Mouse (Mus musculus) heart, adult 2 months (tissue): ENCODE data around the gene Ubtd2. TPM values are rescaled to one million over a fixed set of nuclear protein-coding genes. Genes with fewer than 3 reads are reported as not detected.

ENCODE experiments used
- DNase-seq, 2 experiments: peaks; one replicate each; pipeline ENCODE4 v3.0.0; 2021
- H3K27ac ChIP-seq: fragments of 200-600 bp; 2 replicates; pipeline ENCODE4 v1.8.1; 2022
- H3K27me3 ChIP-seq: fragments of 200-500 bp; 2 replicates; pipeline ENCODE4 v1.6.1; 2012; ENCODE audit warnings: mild to moderate bottlenecking, low read length, inconsistent platforms, mixed read lengths; ENCODE audit not compliant: control insufficient read depth, insufficient read depth
- H3K36me3 ChIP-seq: fragments of 200-500 bp; 2 replicates; pipeline ENCODE4 v1.6.1; 2012; ENCODE audit warnings: low read length, inconsistent platforms; ENCODE audit not compliant: control insufficient read depth, insufficient read depth
- H3K4me1 ChIP-seq: fragments of 200-500 bp; 2 replicates; pipeline ENCODE4 v1.6.1; 2011; ENCODE audit warnings: low read length; ENCODE audit not compliant: control insufficient read depth, insufficient read depth
- H3K4me3 ChIP-seq: fragments of 200-600 bp; 2 replicates; pipeline ENCODE4 v1.8.1; 2022
- H3K79me2 ChIP-seq: fragments of 200-500 bp; replicated peaks from 2 replicates; pipeline ENCODE4 v1.6.1; 2012; ENCODE audit warnings: mild to moderate bottlenecking, inconsistent platforms, low read length, moderate library complexity, mixed read lengths; ENCODE audit not compliant: control insufficient read depth, insufficient read depth
- H3K9ac ChIP-seq: fragments of 200-500 bp; 2 replicates; pipeline ENCODE4 v1.6.1; 2012; ENCODE audit warnings: low read depth, mild to moderate bottlenecking, control low read depth, inconsistent platforms, low read length, mixed read lengths
- CTCF ChIP-seq: fragments of 200-600 bp; IDR thresholded peaks from 2 replicates; pipeline ENCODE4 v1.8.1; 2022; ENCODE audit warnings: antibody characterized with exemption, mild to moderate bottlenecking, moderate library complexity
- EP300 ChIP-seq: fragments of 200-500 bp; IDR thresholded peaks from 2 replicates; pipeline ENCODE4 v1.6.1; 2011; ENCODE audit warnings: low read depth, low read length, control low read depth; ENCODE audit not compliant: insufficient read depth
- POLR2A ChIP-seq: fragments of 200-500 bp; IDR thresholded peaks from 2 replicates; pipeline ENCODE4 v1.6.1; 2011; ENCODE audit warnings: mild to moderate bottlenecking, low read depth, low read length, control low read depth; ENCODE audit not compliant: insufficient read depth
- WGBS: fragments of 180-500 bp; shearing (Covaris S2); methylation state at CpG from one replicate; pipeline ENCODE4 v1.1.7; 2018; 5-methylcytosine and 5-hydroxymethylcytosine counted together
- intact Hi-C: fragments of 180-260 bp; cut with DNase I; formaldehyde crosslinking; loops from one replicate; pipeline ENCODE4 v1.15.1; 2025
- polyA plus RNA-seq: library from polyadenylated mRNA; depleted of rRNA; stranded (reverse); fragments of >200 nt; gene quantifications from 2 replicates; pipeline ENCODE4 v1.2.3, GENCODE M21; 2012
- total RNA-seq, 2 experiments: library from RNA; stranded (reverse); gene quantifications; 2 replicates each; pipeline ENCODE4 v1.2.3; 2021

Gene Ubtd2
- total and polyA plus RNA-seq, 3 experiments = 4.2 to 5.1 (median 4.5) TPM

GRCm38 (mm10) chr11:32527006-32527405, 71.8 kb downstream of the Ubtd2 start:
- no peak overlapping the region for H3K9ac ChIP-seq
- no peaks in the 10 kb centered on the region for H3K36me3 ChIP-seq
- H3K4me3 ChIP-seq = no peak overlapping the region
- H3K79me2 ChIP-seq = no peaks in the 10 kb centered on the region
- no peak overlapping the region for H3K27ac ChIP-seq
- DNase-seq = peak in 1 of 2 experiments; percentile 3
- TF ChIP-seq POLR2A (no peak), EP300 (no peak), CTCF (no peak)
- H3K27me3 ChIP-seq = no peaks in the 10 kb centered on the region
- H3K4me1 ChIP-seq = peaks cover 2% of the 10 kb centered on the region
- intact Hi-C loops = no loop called here
- 88% methylated on average over 4 of the region's 4 CpGs for WGBS

GRCm38 (mm10) chr11:32530151-32530550, 75.0 kb downstream of the Ubtd2 start:
- Histone ChIP-seq H3K9ac (no peak overlapping the region), H3K4me3 (no peak overlapping the region), H3K27ac (no peak overlapping the region), H3K79me2 (no peaks in the 10 kb centered on the region), H3K4me1 (peaks cover 3% of the 10 kb centered on the region; the same call in 1 of the 2 replicates), H3K27me3 (no peaks in the 10 kb centered on the region), H3K36me3 (no peaks in the 10 kb centered on the region)
- TF ChIP-seq EP300 = no peak
- TF ChIP-seq CTCF = peak; percentile 67
- peak in 1 of 2 experiments; percentile 21 for DNase-seq
- intact Hi-C loops = loop anchor here (1.0 to 5.0 kb wide), 2 partner anchors 58 to 177 kb away; no protein-coding TSS in a partner anchor
- 82% methylated on average over 1 of the region's 1 CpGs for WGBS

- no peaks in the 10 kb centered on the region for H3K36me3 ChIP-seq
- peaks cover 4% of the 10 kb centered on the region for H3K4me1 ChIP-seq
- H3K9ac ChIP-seq = peak within 1 kb of the TSS; percentile 81
- DNase-seq = peak in 1 of 2 experiments; percentile 34
- no peaks in the 10 kb centered on the region for H3K79me2 ChIP-seq
- intact Hi-C loops = loop anchor here (2.0 to 5.0 kb wide), 2 partner anchors 77 to 175 kb away; partner anchors contain the start of gene Ubtd2
- no peak for TF ChIP-seq POLR2A
- TF ChIP-seq EP300 = no peak
- TF ChIP-seq CTCF = no peak
- peak within 1 kb of the TSS; percentile 74 for H3K4me3 ChIP-seq
- peak within 1 kb of the TSS; percentile 89 for H3K27ac ChIP-seq
- H3K27me3 ChIP-seq = no peaks in the 10 kb centered on the region
- 3% methylated on average over 33 of the region's 33 CpGs for WGBS
Measured at GRCm38 (mm10) chr11:32531871-32532764, 76.9 kb downstream of the Ubtd2 start, which contains the start of gene Efcab9. TSS of gene Efcab9 (minus strand) at chr11:32532081.

GRCm38 (mm10) chr11:32532765-32533481, 77.8 kb downstream of the Ubtd2 start, which contains the start of gene Stk10:
TSS of gene Stk10 (plus strand) at chr11:32533305.
- Histone ChIP-seq H3K27me3 (no peaks in the 10 kb centered on the region), H3K9ac (peak within 1 kb of the TSS; percentile 81), H3K4me1 (peaks cover 6% of the 10 kb centered on the region), H3K79me2 (no peaks in the 10 kb centered on the region), H3K36me3 (no peaks in the 10 kb centered on the region), H3K27ac (peak within 1 kb of the TSS; percentile 89), H3K4me3 (peak within 1 kb of the TSS; percentile 74)
- intact Hi-C loops = loop anchor here (2.0 to 5.0 kb wide), 2 partner anchors 78 to 174 kb away; partner anchors contain the start of gene Ubtd2
- under 1% methylated on average over 62 of the region's 82 CpGs for WGBS
- TF ChIP-seq POLR2A (peak; percentile 88), EP300 (no peak), CTCF (peak; percentile 38)
- DNase-seq = peak; percentile 92 to 96

- WGBS = 4% methylated on average over 24 of the region's 24 CpGs
- H3K79me2 ChIP-seq = no peaks in the 10 kb centered on the region
- H3K4me1 ChIP-seq = peaks cover 13% of the 10 kb centered on the region
- peak; percentile 53 to 68 for DNase-seq
- peak overlapping the region; percentile 74 for H3K4me3 ChIP-seq
- peak overlapping the region; percentile 76 for H3K9ac ChIP-seq
- H3K27me3 ChIP-seq = no peaks in the 10 kb centered on the region
- TF ChIP-seq EP300 (0 out of 2 replicates have a peak, but pooled peaks have one; percentile 18), POLR2A (no peak; the same call in 1 of the 2 replicates), CTCF (no peak)
- H3K27ac ChIP-seq = peak overlapping the region; percentile 89
- H3K36me3 ChIP-seq = no peaks in the 10 kb centered on the region
- intact Hi-C loops = loop anchor here (2.0 to 5.0 kb wide), 2 partner anchors 79 to 174 kb away; partner anchors contain the start of gene Ubtd2
Measured at GRCm38 (mm10) chr11:32533482-32534261, 78.5 kb downstream of the Ubtd2 start.
